Mouse (Mus musculus): ENCODE results near the gene Lysmd1.

GRCm38 (mm10) chr3:95140795-95141194 is 6.9 kb downstream of the Lysmd1 start:
- TF ChIP-seq GATA1 (IDR thresholded peaks at IDR 0.05; ENCODE audit: borderline replicate concordance, low read length) (no peak), FLI1 (IDR thresholded peaks at IDR 0.05; ENCODE audit: low read length) (no peak)

Measured in megakaryocyte, embryonic 14.5 days (primary cell).